Mouse (Mus musculus) CH12.LX (cell line): ENCODE results near the gene Dpagt1. TPM values are rescaled to one million over a fixed set of nuclear protein-coding genes. Genes with fewer than 3 reads are reported as not detected.

Experiments used
- DNase-seq: peaks from one replicate; pipeline ENCODE4 v3.0.0-alpha.2; 2013; ENCODE audit errors: extremely low read depth
- H3K27ac ChIP-seq: 2 replicates; pipeline ENCODE4 v1.5.1; 2012; ENCODE audit warnings: low read depth, mild to moderate bottlenecking, control low read depth, moderate library complexity; ENCODE audit not compliant: insufficient read depth
- H3K27me3 ChIP-seq: replicated peaks from 2 replicates; pipeline ENCODE3; 2012; ENCODE audit warnings: inconsistent platforms
- H3K36me3 ChIP-seq, 2 experiments: replicated peaks in 1 of 2; 2 replicates each; pipeline versions ENCODE3 to v1.6.1; 2012; ENCODE audit warnings: inconsistent platforms in 1 of 2, low read length in 1 of 2, mild to moderate bottlenecking in 1 of 2, mixed read lengths in 1 of 2, moderate library complexity in 1 of 2; ENCODE audit not compliant: control insufficient read depth in 1 of 2, insufficient read depth in 1 of 2
- H3K4me1 ChIP-seq, 2 experiments: 2 replicates each; pipeline ENCODE4 v1.6.1; 2012; ENCODE audit warnings: inconsistent platforms in 1 of 2, moderate library complexity in 1 of 2; ENCODE audit not compliant: insufficient read depth in 2 of 2, control insufficient read depth in 1 of 2
- H3K4me2 ChIP-seq: 2 replicates; pipeline ENCODE4 v1.6.1; 2012; ENCODE audit warnings: low read depth, mild to moderate bottlenecking, control low read depth; ENCODE audit not compliant: poor library complexity, insufficient read depth, severe bottlenecking
- H3K4me3 ChIP-seq, 3 experiments: fragments of 150-350 bp in 1 of 3; sonication (generic) in 1 of 3; replicated peaks in 1 of 3; 2 replicates each; pipeline versions ENCODE3 to v1.5.1; 2011 to 2012; ENCODE audit warnings: low read depth in 2 of 3, low read length in 2 of 3, mild to moderate bottlenecking in 2 of 3, moderate library complexity in 2 of 3, control low read depth in 1 of 3, improper control_type of control experiment in 1 of 3, inconsistent platforms in 1 of 3, mixed read lengths in 1 of 3; ENCODE audit not compliant: poor library complexity in 1 of 3
- H3K79me2 ChIP-seq: replicated peaks from 2 replicates; pipeline ENCODE4 v1.6.1; 2012; ENCODE audit warnings: mild to moderate bottlenecking, moderate library complexity; ENCODE audit not compliant: control insufficient read depth, poor library complexity, insufficient read depth, severe bottlenecking; ENCODE audit errors: extremely low read depth
- H3K9ac ChIP-seq: 2 replicates; pipeline ENCODE4 v1.6.1; 2012; ENCODE audit warnings: low read depth, mild to moderate bottlenecking, control low read depth, moderate library complexity; ENCODE audit not compliant: insufficient read depth
- H3K9me3 ChIP-seq: replicated peaks from 2 replicates; pipeline ENCODE3; 2012; ENCODE audit warnings: low read length, inconsistent platforms, mixed read lengths
- BHLHE40 ChIP-seq: IDR thresholded peaks from 2 replicates; pipeline ENCODE4 v1.6.1; 2011; ENCODE audit warnings: mild to moderate bottlenecking, low read depth, low read length, improper control_type of control experiment
- CHD1 ChIP-seq: IDR thresholded peaks from 2 replicates; pipeline ENCODE4 v1.6.1; 2012; ENCODE audit warnings: low read depth, low read length, improper control_type of control experiment, inconsistent platforms
- CHD2 ChIP-seq: IDR thresholded peaks from 2 replicates; pipeline ENCODE4 v1.6.1; 2011; ENCODE audit warnings: low read length, improper control_type of control experiment
- CTCF ChIP-seq, 2 experiments: IDR thresholded peaks in 1 of 2; conservative IDR thresholded peaks in 1 of 2; 2 replicates each; pipeline ENCODE4 v1.5.1; 2011 to 2012; ENCODE audit warnings: low read depth in 2 of 2, low read length in 2 of 2, improper control_type of control experiment in 1 of 2, inconsistent platforms in 1 of 2, mild to moderate bottlenecking in 1 of 2, moderate library complexity in 1 of 2
- ELF1 ChIP-seq: IDR thresholded peaks from 2 replicates; pipeline ENCODE4 v1.6.1; 2014; ENCODE audit warnings: low read depth, mild to moderate bottlenecking, inconsistent platforms, low read length, improper control_type of control experiment
- ETS1 ChIP-seq: conservative IDR thresholded peaks from 2 replicates; pipeline ENCODE4 v1.6.1; 2012; ENCODE audit warnings: low read depth, mild to moderate bottlenecking, inconsistent platforms, low read length, improper control_type of control experiment, moderate library complexity
- IRF4 ChIP-seq: IDR thresholded peaks from 2 replicates; pipeline ENCODE4 v1.6.1; 2014; ENCODE audit warnings: low read depth, mild to moderate bottlenecking, inconsistent platforms, low read length, improper control_type of control experiment
- JUN ChIP-seq: IDR thresholded peaks from 2 replicates; pipeline ENCODE4 v1.6.1; 2011; ENCODE audit warnings: low read depth, mild to moderate bottlenecking, low read length, improper control_type of control experiment, moderate library complexity; ENCODE audit not compliant: insufficient read depth
- JUND ChIP-seq: conservative IDR thresholded peaks from 2 replicates; pipeline ENCODE4 v1.6.1; 2011; ENCODE audit warnings: low read depth, low read length, improper control_type of control experiment
- MAX ChIP-seq: IDR thresholded peaks from 2 replicates; pipeline ENCODE4 v1.6.1; 2011; ENCODE audit warnings: low read length, improper control_type of control experiment
- MAZ ChIP-seq: IDR thresholded peaks from 2 replicates; pipeline ENCODE4 v1.6.1; 2012; ENCODE audit warnings: low read depth, mild to moderate bottlenecking, inconsistent platforms, low read length, improper control_type of control experiment, moderate library complexity
- MEF2A ChIP-seq: IDR thresholded peaks from 2 replicates; pipeline ENCODE4 v1.6.1; 2014; ENCODE audit warnings: low read depth, mild to moderate bottlenecking, inconsistent platforms, low read length, improper control_type of control experiment, borderline replicate concordance
- MXI1 ChIP-seq: IDR thresholded peaks from 2 replicates; pipeline ENCODE4 v1.6.1; 2011; ENCODE audit warnings: mild to moderate bottlenecking, low read depth, low read length, improper control_type of control experiment
- MYC ChIP-seq: IDR thresholded peaks from 2 replicates; pipeline ENCODE4 v1.6.1; 2011; ENCODE audit warnings: low read depth, mild to moderate bottlenecking, improper control_type of control experiment, low read length
- NRF1 ChIP-seq: IDR thresholded peaks from 2 replicates; pipeline ENCODE4 v1.6.1; 2014; ENCODE audit warnings: low read depth, mild to moderate bottlenecking, inconsistent platforms, low read length, improper control_type of control experiment, moderate library complexity
- PAX5 ChIP-seq: IDR thresholded peaks from 2 replicates; pipeline ENCODE4 v1.6.1; 2012; ENCODE audit warnings: low read length, inconsistent platforms, mixed read lengths
- POLR2A ChIP-seq: IDR thresholded peaks from 2 replicates; pipeline ENCODE4 v1.6.1; 2011; ENCODE audit warnings: low read depth, mild to moderate bottlenecking, improper control_type of control experiment, low read length
- POLR2AphosphoS2 ChIP-seq: IDR thresholded peaks from 2 replicates; pipeline ENCODE4 v1.6.1; 2011; ENCODE audit warnings: low read depth, low read length, improper control_type of control experiment
- RCOR1 ChIP-seq: conservative IDR thresholded peaks from 2 replicates; pipeline ENCODE4 v1.6.1; 2012; ENCODE audit warnings: low read depth, mild to moderate bottlenecking, inconsistent platforms, low read length, improper control_type of control experiment
- SIN3A ChIP-seq: IDR thresholded peaks from 2 replicates; pipeline ENCODE4 v1.6.1; 2012; ENCODE audit warnings: low read length, improper control_type of control experiment, inconsistent platforms
- TBP ChIP-seq: conservative IDR thresholded peaks from 2 replicates; pipeline ENCODE4 v1.6.1; 2011; ENCODE audit warnings: low read depth, low read length, improper control_type of control experiment
- TCF12 ChIP-seq: IDR thresholded peaks from 2 replicates; pipeline ENCODE4 v1.6.1; 2014; ENCODE audit warnings: low read depth, mild to moderate bottlenecking, inconsistent platforms, low read length, improper control_type of control experiment
- USF1 ChIP-seq: IDR thresholded peaks from 2 replicates; pipeline ENCODE4 v1.6.1; 2014; ENCODE audit warnings: low read depth, mild to moderate bottlenecking, inconsistent platforms, low read length, improper control_type of control experiment
- USF2 ChIP-seq: conservative IDR thresholded peaks from 2 replicates; pipeline ENCODE4 v1.6.1; 2011; ENCODE audit warnings: low read depth, low read length, improper control_type of control experiment
- ZC3H11A ChIP-seq: IDR thresholded peaks from 2 replicates; pipeline ENCODE4 v1.6.1; 2012; ENCODE audit warnings: low read depth, mild to moderate bottlenecking, inconsistent platforms, low read length, improper control_type of control experiment
- ZKSCAN1 ChIP-seq: IDR thresholded peaks from 2 replicates; pipeline ENCODE4 v1.6.1; 2012; ENCODE audit warnings: low read depth, inconsistent platforms, low read length, improper control_type of control experiment, borderline replicate concordance
- ZNF384 ChIP-seq: IDR thresholded peaks from 2 replicates; pipeline ENCODE4 v1.6.1; 2012; ENCODE audit warnings: low read depth, low read length, improper control_type of control experiment, inconsistent platforms
- dilution Hi-C: fragments of 300-500 bp; cut with MboI; formaldehyde crosslinking; loops from 2 replicates; pipeline ENCODE4 v1.14.3; 2020; ENCODE audit warnings: low sequenced_read_pairs; ENCODE audit not compliant: extremely low pct_unique_long_range_greater_than_20kb, extremely low pct_ligation_motif_present
- in situ Hi-C: fragments of 300-500 bp; cut with MboI; formaldehyde crosslinking; loops from 3 replicates; pipeline ENCODE4 v1.14.3; 2019; ENCODE audit warnings: low sequenced_read_pairs, low pct_ligation_motif_present, low pct_unique_long_range_greater_than_20kb, mixed read lengths
- polyA plus RNA-seq: library from polyadenylated mRNA; unstranded; fragments of >175 nt; gene quantifications from 2 replicates; pipeline ENCODE4 v1.2.1, GENCODE M21; 2012; ENCODE audit warnings: low read depth; ENCODE audit not compliant: insufficient read length
- total RNA-seq, 2 experiments: library from RNA; depleted of rRNA; stranded (reverse); fragments of 300-350 nt in 1 of 2; fragments of >200 nt in 1 of 2; gene quantifications; 2 replicates each; pipeline ENCODE4 v1.2.3; 2012 to 2014

Gene Dpagt1
- total and polyA plus RNA-seq, 3 experiments = 8.5 to 41.7 (median 15.8) TPM

GRCm38 (mm10) chr9:44317452-44317851 lies 8.4 kb upstream of the Dpagt1 start:
- no peak overlapping the region for H3K4me3 ChIP-seq
- no peak for TF ChIP-seq ZKSCAN1
- peak; percentile 17; the same call in 1 of the 2 replicates for TF ChIP-seq USF2
- no peak for TF ChIP-seq POLR2AphosphoS2
- no peak; the same call in 1 of the 2 replicates for TF ChIP-seq USF1
- TF ChIP-seq IRF4 = no peak
- no peak overlapping the region for H3K9ac ChIP-seq
- H3K27ac ChIP-seq = no peak overlapping the region
- peaks cover 7 to 27% of the 10 kb centered on the region in 2 experiments; a peak in 3 of 4 replicates for H3K4me1 ChIP-seq
- in situ Hi-C loops = no loop called here
- dilution Hi-C loops = no loop called here
- no peak overlapping the region for H3K4me2 ChIP-seq
- no peaks in the 10 kb centered on the region for H3K9me3 ChIP-seq
- no peak for DNase-seq
- peaks cover 4% of the 10 kb centered on the region for H3K27me3 ChIP-seq
- no peaks in the 10 kb centered on the region for H3K79me2 ChIP-seq
- H3K36me3 ChIP-seq = peaks cover 33 to 50% of the 10 kb centered on the region in 2 experiments

DNA sequence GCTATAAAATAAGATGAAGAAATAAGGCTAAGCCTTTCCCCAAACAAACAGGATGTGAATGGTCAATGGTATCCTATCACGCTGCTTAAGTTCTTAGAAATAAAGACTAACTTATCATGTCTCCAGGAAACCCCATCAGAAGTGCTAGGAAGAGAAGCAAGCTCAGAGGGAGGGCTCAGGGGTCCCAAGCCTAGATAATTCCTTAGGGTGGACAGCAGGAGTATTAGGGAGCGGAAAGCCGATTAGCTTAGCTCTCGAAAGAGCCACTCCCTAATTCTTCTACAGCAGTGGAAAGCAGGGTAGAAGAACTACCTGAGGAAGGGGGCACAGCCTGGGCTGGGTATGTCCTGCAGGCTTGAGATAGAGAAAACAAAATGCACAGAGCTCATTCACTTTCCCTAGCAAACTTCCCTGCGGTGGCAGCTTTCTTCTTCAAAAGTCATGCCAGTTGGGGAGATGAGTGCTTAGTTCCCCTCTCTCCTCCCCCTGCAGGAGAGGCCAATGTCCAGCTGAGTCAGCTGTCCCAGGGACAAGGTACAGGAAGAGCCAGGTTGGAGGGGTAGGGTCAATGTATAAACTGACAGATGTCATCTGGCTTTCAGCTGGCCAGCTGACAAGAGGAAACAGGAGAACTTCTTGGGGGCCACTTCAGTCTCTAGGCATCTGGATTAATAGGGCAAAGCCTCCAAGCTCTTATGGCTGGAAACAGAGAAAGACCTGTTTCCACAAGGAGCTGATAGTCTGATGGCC lies 7.6 kb upstream of the Dpagt1 start:
- H3K27ac ChIP-seq = no peak overlapping the region
- no peaks in the 10 kb centered on the region for H3K79me2 ChIP-seq
- no peak overlapping the region for H3K9ac ChIP-seq
- H3K4me1 ChIP-seq = peaks cover 7 to 27% of the 10 kb centered on the region in 2 experiments; a peak in 3 of 4 replicates
- peak overlapping the region; percentile 85 for H3K4me2 ChIP-seq
- peak overlapping the region in 1 of 3 experiments; percentile 20 for H3K4me3 ChIP-seq
- H3K36me3 ChIP-seq = peaks cover 29 to 42% of the 10 kb centered on the region in 2 experiments
- in situ Hi-C loops = no loop called here
- TF ChIP-seq BHLHE40 = no peak
- no peak for TF ChIP-seq POLR2A
- no peak for TF ChIP-seq USF2
- no peak for TF ChIP-seq TCF12
- TF ChIP-seq PAX5 = no peak
- no peak for TF ChIP-seq CTCF (conservative IDR thresholded peaks at IDR 0.05 in 1 of 2, IDR thresholded peaks at IDR 0.05 in 1 of 2; ENCODE audit: low read depth in 2 of 2, low read length in 2 of 2)
- no peak for TF ChIP-seq MXI1
- no peak for TF ChIP-seq ELF1
- no peak for DNase-seq
- H3K9me3 ChIP-seq = no peaks in the 10 kb centered on the region
- H3K27me3 ChIP-seq = peaks cover 4% of the 10 kb centered on the region
- dilution Hi-C loops = no loop called here

DNA sequence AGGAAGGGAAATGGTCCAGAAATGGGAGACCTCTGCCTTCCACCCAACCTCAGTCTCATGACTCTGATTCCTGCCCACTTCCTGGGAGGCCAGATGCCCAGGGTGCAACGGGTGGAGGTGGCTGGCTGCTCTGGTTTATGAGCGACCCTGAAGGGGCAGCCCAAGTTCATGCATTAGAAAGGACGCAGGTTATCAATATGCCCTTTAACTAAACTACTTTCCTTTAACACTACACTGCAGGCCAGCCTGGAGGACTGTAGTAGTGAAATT lies 7.1 kb upstream of the Dpagt1 start:
- dilution Hi-C loops = no loop called here
- in situ Hi-C loops = no loop called here
- TF ChIP-seq ETS1 (no peak), CHD1 (no peak), MYC (no peak), CHD2 (no peak), PAX5 (no peak), TBP (no peak), NRF1 (no peak), RCOR1 (no peak), JUN (no peak), SIN3A (no peak), IRF4 (no peak), MAX (no peak), MAZ (no peak), USF1 (no peak), POLR2AphosphoS2 (no peak), MEF2A (no peak), JUND (no peak), ZNF384 (no peak), ZC3H11A (no peak)

More for the DNA sequence above, 7.1 kb upstream of the Dpagt1 start:
- Histone ChIP-seq H3K79me2 (no peaks in the 10 kb centered on the region), H3K27ac (no peak overlapping the region), H3K9me3 (no peaks in the 10 kb centered on the region), H3K4me2 (peak overlapping the region; percentile 85), H3K27me3 (peaks cover 4% of the 10 kb centered on the region), H3K4me1 (peaks cover 7 to 27% of the 10 kb centered on the region in 2 experiments; a peak in 3 of 4 replicates), H3K9ac (no peak overlapping the region), H3K4me3 (peak overlapping the region in 2 of 3 experiments; percentile 20 to 77), H3K36me3 (peaks cover 24 to 37% of the 10 kb centered on the region in 2 experiments)
- no peak for DNase-seq
